Mouse (Mus musculus): ENCODE data around the gene Bace2. TPM values are rescaled to one million over a fixed set of nuclear protein-coding genes. Genes with fewer than 3 reads are reported as not detected.
A peak's percentile ranks its signal among the peaks of the same experiment; 100 is the strongest.

Bace2 gene
- total and polyA plus RNA-seq, 3 experiments: 0.04 to 0.63 (median 0.46) TPM

GRCm38 (mm10) chr16:97447386-97447785 lies 90.8 kb downstream of the Bace2 start:
- Histone ChIP-seq H3K9me3 (replicated peaks; ENCODE audit: low read length) (no peaks in the 10 kb centered on the region), H3K36me3 (replicated peaks in 1 of 2; ENCODE audit: control insufficient read depth in 1 of 2, insufficient read depth in 1 of 2, low read length in 1 of 2) (peaks cover 0 to 46% of the 10 kb centered on the region in 2 experiments), H3K9ac (ENCODE audit: insufficient read depth, low read depth) (no peak overlapping the region), H3K79me2 (replicated peaks; ENCODE audit: control insufficient read depth, extremely low read depth, insufficient read depth, poor library complexity, severe bottlenecking) (no peaks in the 10 kb centered on the region), H3K27me3 (replicated peaks) (no peaks in the 10 kb centered on the region), H3K4me2 (ENCODE audit: insufficient read depth, low read depth, poor library complexity, severe bottlenecking) (no peak overlapping the region), H3K27ac (ENCODE audit: insufficient read depth, low read depth) (no peak overlapping the region), H3K4me1 (ENCODE audit: control insufficient read depth in 1 of 2, insufficient read depth in 2 of 2) (peaks cover 2 to 20% of the 10 kb centered on the region in 2 experiments; a peak in 2 of 4 replicates), H3K4me3 (replicated peaks in 1 of 3; ENCODE audit: low read depth in 2 of 3, low read length in 2 of 3, poor library complexity in 1 of 3) (no peak overlapping the region)
- dilution Hi-C loops (cut with MboI; ENCODE audit: extremely low pct_ligation_motif_present, extremely low pct_unique_long_range_greater_than_20kb, low sequenced_read_pairs): no loop called here
- TF ChIP-seq POLR2A (IDR thresholded peaks at IDR 0.05; ENCODE audit: low read depth, low read length): no peak
- TF ChIP-seq HCFC1 (IDR thresholded peaks at IDR 0.05; ENCODE audit: low read depth, low read length): no peak
- TF ChIP-seq ELF1 (IDR thresholded peaks at IDR 0.05; ENCODE audit: low read depth, low read length): no peak
- no peak for TF ChIP-seq ZMIZ1 (IDR thresholded peaks at IDR 0.05; ENCODE audit: low read depth, low read length)
- TF ChIP-seq USF1 (IDR thresholded peaks at IDR 0.05; ENCODE audit: low read depth, low read length): no peak
- TF ChIP-seq MAFK (IDR thresholded peaks at IDR 0.05; ENCODE audit: insufficient replicate concordance, low read length): no peak
- no peak for DNase-seq (ENCODE audit: extremely low read depth)
- in situ Hi-C loops (cut with MboI; ENCODE audit: low pct_ligation_motif_present, low pct_unique_long_range_greater_than_20kb, low sequenced_read_pairs): no loop called here

GRCm38 (mm10) chr16:97459831-97460230 lies 103.3 kb downstream of the Bace2 start:
- DNase-seq (ENCODE audit: extremely low read depth): peak; percentile 33
- Histone ChIP-seq H3K27me3 (replicated peaks) (no peaks in the 10 kb centered on the region), H3K9me3 (replicated peaks; ENCODE audit: low read length) (peaks cover 4% of the 10 kb centered on the region), H3K79me2 (replicated peaks; ENCODE audit: control insufficient read depth, extremely low read depth, insufficient read depth, poor library complexity, severe bottlenecking) (no peaks in the 10 kb centered on the region), H3K4me3 (replicated peaks in 1 of 3; ENCODE audit: low read depth in 2 of 3, low read length in 2 of 3, poor library complexity in 1 of 3) (no peak overlapping the region), H3K9ac (ENCODE audit: insufficient read depth, low read depth) (no peak overlapping the region), H3K4me2 (ENCODE audit: insufficient read depth, low read depth, poor library complexity, severe bottlenecking) (no peak overlapping the region), H3K4me1 (ENCODE audit: control insufficient read depth in 1 of 2, insufficient read depth in 2 of 2) (peaks cover 28 to 55% of the 10 kb centered on the region in 2 experiments), H3K36me3 (replicated peaks in 1 of 2; ENCODE audit: control insufficient read depth in 1 of 2, insufficient read depth in 1 of 2, low read length in 1 of 2) (peaks cover 0 to 13% of the 10 kb centered on the region in 2 experiments), H3K27ac (ENCODE audit: insufficient read depth, low read depth) (no peak overlapping the region)
- dilution Hi-C loops (cut with MboI; ENCODE audit: extremely low pct_ligation_motif_present, extremely low pct_unique_long_range_greater_than_20kb, low sequenced_read_pairs): no loop called here
- peak; percentile 47; the same call in 1 of the 2 replicates for TF ChIP-seq MAFK (IDR thresholded peaks at IDR 0.05; ENCODE audit: insufficient replicate concordance, low read length)
- TF ChIP-seq MAX (IDR thresholded peaks at IDR 0.05; ENCODE audit: low read length): no peak
- peak; percentile 47; the same call in 1 of the 2 replicates for TF ChIP-seq IRF4 (IDR thresholded peaks at IDR 0.05; ENCODE audit: low read depth, low read length)
- TF ChIP-seq JUN (IDR thresholded peaks at IDR 0.05; ENCODE audit: insufficient read depth, low read depth, low read length): 0 out of 2 replicates have a peak, but pooled peaks have one; percentile 9
- TF ChIP-seq EP300 (IDR thresholded peaks at IDR 0.05; ENCODE audit: low read length): peak; percentile 67
- TF ChIP-seq CHD1 (IDR thresholded peaks at IDR 0.05; ENCODE audit: low read depth, low read length): no peak
- TF ChIP-seq UBTF (IDR thresholded peaks at IDR 0.05; ENCODE audit: low read depth, low read length): peak; percentile 69; the same call in 1 of the 2 replicates
- no peak for TF ChIP-seq KAT2A (IDR thresholded peaks at IDR 0.05; ENCODE audit: insufficient replicate concordance, low read length)
- TF ChIP-seq BHLHE40 (IDR thresholded peaks at IDR 0.05; ENCODE audit: low read depth, low read length): 0 out of 2 replicates have a peak, but pooled peaks have one; percentile 18
- TF ChIP-seq CHD2 (IDR thresholded peaks at IDR 0.05; ENCODE audit: low read length): no peak
- TF ChIP-seq RCOR1 (conservative IDR thresholded peaks at IDR 0.05; ENCODE audit: low read depth, low read length): no peak
- TF ChIP-seq MEF2A (IDR thresholded peaks at IDR 0.05; ENCODE audit: borderline replicate concordance, low read depth, low read length): 0 out of 2 replicates have a peak, but pooled peaks have one; percentile 22
- in situ Hi-C loops (cut with MboI; ENCODE audit: low pct_ligation_motif_present, low pct_unique_long_range_greater_than_20kb, low sequenced_read_pairs): no loop called here

All from CH12.LX (cell line).